Mouse (Mus musculus) megakaryocyte progenitor cell, adult 5-6 weeks (primary cell): Measurements from ENCODE around the gene Phgr1. TPM values are rescaled to one million over a fixed set of nuclear protein-coding genes. Genes with fewer than 3 reads are reported as not detected.

Experiments
- ATAC-seq: replicated peaks from 2 replicates; pipeline ENCODE4 v1.8.0; 2016; ENCODE audit warnings: mild to moderate bottlenecking, moderate TSS enrichment, inconsistent platforms; ENCODE audit not compliant: poor library complexity
- total RNA-seq, 2 experiments: library from RNA; stranded (forward) in 1 of 2; stranded (reverse) in 1 of 2; fragments of 157-497, 149-512 nt in 1 of 2; fragments of 200-1000 nt in 1 of 2; gene quantifications; 2 replicates each; pipeline versions ENCODE4 v1.2.3 to v1.2.4; 2015 to 2017

Phgr1 gene
- total RNA-seq, 2 experiments from 2014 or later = not detected

DNA sequence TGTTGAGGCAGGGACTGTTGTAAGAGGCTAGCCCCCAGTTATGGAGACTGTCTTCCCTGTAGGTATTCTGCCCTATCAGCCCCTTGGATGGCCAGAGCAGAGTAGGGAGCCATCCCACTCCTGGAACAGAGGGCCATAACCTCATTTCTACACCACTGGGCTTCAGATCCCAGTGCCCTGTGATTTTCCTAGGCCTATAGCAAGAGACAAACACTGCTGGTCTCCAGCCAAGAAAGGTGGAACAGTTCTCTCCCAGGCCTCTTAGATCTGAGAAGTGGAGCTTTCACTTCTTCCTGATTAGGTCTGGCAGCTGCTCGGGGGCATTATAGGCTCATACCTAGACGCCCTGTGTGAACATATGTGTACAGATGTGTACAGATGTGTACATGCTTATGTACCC lies 3.7 kb downstream of the Phgr1 start:
- ATAC-seq = no peak

DNA sequence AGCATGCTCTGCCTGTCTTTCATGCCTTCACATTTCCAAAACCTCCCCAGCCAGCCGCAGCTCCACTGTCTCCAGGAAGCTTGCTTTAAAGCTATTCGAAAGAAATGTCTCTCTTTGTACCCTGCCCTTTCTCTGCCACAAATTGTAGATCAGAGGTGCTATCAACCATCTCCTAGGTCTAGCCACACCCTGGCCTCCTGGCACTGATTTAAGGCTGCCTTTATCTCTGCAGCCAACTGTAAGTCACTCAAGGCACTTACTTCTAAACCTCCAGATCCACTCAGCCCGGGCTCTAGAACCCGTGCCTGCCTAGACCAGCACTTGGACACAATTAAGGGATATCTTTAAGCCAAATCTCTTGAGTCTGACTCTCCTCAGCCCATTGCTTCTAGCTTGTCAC lies 5.8 kb downstream of the Phgr1 start:
- ATAC-seq = no peak

DNA sequence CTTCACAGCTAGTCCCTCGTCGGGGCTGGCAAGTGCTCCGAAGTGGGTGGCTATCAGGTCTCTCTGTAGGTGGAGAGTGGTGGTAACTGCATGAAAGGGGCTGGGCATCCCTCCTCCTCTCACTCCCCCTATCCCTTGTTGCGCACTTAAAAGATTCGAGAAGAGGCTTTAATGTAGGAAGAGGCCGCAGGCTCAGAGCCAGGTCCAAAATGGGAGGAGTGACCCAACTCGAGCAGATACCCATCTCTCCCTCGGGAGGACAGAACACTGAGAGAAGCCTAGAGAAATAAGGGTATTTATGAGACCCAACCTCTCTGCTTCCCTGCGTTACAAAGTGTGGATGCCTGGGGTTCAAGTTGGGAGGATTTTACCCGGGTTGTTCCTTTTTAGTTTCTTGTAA lies 6.5 kb downstream of the Phgr1 start:
- ATAC-seq = no peak

DNA sequence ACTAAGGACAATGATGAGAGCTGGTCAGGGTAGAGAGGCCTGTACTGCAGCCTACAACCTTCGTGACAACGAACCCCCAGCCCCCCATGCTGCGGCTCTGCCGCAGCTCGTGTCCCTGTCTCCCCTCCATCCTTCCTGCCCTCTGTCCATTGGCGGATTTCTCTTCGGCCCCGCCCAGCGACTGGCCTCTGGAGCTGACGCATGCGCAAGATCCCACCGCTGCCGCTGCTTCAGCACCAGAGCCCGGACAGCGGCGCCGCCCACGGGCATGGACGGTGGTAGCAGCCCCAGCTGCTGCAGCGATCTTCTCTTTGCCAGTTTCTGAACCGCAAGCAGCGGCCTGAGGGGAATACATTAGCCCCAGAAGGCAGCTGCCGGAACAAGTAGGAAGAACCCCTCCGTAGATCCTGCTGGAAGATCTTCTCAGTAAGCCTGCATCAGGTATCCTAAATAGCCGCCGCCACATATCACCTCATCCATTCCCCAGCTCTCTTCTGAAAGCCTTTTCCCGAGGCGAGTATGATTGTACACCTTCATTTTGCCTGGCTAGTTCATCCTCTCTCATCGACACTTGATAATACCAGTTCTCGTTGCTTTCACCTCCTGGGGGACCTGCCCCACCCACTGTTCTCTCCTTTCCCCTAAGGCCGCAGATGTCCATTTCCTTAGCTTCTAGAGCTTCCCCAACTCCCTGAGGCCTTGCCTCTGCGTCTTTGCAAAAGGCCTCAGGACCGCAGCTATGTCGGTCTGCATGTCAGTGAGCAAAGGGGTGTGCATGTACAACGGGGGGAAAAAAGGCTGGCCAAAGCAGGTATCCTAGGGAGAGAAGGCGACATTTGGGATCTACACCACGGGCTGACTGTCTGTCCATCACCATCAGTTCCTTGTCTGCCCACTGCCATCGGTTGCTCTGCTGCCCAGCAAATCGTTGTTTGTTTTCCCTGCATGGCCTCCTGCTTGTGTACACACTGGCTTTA lies 7.2 kb downstream of the Phgr1 start, which contains the start of gene Disp2:
TSS of gene Disp2 (plus strand) at position 216 of the 977 bp plus-strand sequence.
- ATAC-seq = peak; percentile 95

DNA sequence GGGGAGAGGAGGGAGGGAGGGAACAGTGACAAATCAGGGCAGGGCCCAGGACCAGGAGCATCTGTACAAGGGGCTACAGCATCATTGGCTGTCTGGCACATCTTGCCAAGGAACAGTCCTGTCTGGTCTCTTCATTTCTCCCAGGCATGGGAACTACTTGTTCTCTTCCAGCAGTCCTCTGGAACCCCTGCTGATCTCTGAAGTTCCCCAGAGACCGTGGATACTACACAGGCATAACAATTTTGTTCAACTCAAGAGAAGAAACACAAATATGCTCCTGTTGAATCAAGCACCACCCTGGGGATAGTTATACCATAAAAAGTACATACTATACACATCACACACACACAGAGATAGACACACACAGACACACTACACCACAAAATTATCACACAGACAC lies 8.5 kb downstream of the Phgr1 start:
- ATAC-seq = no peak

DNA sequence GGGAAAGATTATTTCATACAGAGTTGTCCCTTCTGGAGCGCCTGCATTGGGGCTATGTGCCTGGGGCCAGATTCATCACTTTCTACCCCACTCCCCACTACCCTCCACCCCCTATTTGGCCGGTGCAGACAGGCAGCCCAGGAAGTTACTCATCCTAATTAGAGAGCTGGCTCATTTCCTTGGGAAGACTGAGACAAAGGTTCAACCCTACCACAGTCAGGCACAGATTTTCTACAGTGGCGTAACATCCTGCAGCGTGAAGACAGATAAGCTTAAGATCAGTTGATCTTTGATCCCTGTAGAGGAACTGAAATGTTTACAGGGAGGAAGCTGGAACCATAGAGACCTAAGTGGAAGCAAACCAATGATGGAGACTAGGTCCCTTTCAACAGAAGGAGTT lies 9.7 kb downstream of the Phgr1 start:
- no peak for ATAC-seq

DNA sequence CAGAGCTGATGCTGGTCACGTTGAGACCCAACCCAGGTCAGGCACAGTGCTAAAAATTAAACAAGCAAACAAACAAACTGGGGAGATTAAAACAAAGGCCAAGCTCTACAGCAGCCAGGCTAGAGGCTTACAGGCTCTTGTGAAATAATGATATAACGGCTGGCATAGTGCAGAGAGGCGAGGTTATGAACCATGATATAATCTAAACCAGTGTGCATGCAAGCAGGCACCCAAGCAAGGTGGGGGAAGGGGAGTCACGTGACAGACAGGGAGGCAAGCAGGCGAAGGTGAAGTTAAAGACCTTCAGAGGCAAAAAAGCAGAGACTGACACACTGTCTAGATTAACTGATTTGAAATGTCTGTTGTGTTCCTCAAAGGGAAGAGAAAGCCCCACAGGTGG lies 10.5 kb downstream of the Phgr1 start:
- no peak for ATAC-seq

DNA sequence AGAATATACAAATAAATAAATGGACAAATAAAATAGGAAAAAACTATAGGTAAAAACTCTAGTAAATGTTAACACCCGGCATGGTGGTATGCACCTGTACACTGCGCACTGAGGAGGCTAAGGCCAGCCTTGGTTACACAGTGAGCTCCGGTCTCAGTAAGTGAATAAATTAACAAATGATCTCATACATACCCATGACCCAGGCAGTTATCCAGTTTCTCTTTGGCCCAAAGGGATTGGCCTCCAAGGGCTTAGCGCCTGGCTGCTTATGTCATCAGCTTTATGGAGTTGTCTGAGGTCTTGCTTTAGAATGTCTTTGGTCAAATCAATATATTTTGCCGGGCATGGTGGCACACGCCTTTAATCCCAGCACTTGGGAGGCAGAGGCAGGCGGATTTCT lies 11.1 kb downstream of the Phgr1 start:
- no peak for ATAC-seq

DNA sequence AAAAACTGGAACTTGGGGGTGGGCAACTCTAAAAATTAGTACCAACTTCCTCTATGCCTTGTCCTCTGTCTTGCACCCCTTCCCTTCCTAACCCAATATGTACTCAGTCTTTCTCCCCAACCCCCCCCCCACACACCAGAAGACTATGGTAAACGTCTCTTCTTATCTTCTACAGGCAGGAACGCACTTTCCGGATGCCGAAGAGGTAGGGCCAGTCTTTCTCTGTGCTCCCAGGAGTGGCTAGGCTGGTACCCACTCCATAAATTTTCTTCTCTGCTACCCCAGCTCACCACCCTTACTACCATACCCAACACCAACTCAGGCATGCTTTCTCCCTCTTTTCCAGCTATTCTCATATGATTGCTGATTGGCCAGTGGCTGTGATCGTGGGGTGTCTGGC lies 14.0 kb downstream of the Phgr1 start:
- ATAC-seq = no peak

DNA sequence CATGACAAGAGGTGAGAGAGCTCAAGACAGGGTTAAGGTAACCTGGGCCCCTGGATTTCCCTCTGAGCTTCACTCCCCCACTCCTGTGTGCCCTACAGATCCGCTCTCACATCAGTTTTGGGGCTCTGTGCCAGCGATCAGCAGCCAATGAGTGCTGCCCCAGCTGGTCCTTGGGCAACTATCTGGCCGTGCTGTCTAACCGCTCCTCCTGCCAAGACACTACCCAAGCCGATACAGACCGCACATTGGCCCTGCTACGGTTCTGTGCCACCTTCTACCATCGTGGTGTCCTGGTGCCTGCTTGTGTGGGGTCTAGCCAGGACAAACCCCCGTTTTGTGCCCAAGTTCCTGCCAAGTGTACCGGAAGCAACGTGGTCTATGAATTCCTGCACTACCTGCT lies 16.9 kb downstream of the Phgr1 start:
- ATAC-seq = peak; percentile 35

DNA sequence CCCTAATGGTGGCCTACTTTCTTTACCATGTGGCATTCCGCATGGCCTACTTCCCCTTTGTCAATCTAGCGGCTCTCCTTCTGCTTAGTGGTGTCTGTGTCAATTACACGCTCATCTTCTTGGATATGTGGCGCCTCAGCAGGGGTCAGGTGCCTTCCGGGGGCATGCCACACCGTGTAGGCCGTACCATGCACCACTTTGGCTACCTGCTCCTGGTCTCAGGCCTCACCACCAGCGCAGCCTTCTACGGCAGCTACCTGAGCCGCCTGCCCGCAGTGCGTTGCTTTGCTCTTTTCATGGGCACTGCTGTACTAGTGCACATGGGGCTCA lies 17.6 kb downstream of the Phgr1 start:
- ATAC-seq = no peak

DNA sequence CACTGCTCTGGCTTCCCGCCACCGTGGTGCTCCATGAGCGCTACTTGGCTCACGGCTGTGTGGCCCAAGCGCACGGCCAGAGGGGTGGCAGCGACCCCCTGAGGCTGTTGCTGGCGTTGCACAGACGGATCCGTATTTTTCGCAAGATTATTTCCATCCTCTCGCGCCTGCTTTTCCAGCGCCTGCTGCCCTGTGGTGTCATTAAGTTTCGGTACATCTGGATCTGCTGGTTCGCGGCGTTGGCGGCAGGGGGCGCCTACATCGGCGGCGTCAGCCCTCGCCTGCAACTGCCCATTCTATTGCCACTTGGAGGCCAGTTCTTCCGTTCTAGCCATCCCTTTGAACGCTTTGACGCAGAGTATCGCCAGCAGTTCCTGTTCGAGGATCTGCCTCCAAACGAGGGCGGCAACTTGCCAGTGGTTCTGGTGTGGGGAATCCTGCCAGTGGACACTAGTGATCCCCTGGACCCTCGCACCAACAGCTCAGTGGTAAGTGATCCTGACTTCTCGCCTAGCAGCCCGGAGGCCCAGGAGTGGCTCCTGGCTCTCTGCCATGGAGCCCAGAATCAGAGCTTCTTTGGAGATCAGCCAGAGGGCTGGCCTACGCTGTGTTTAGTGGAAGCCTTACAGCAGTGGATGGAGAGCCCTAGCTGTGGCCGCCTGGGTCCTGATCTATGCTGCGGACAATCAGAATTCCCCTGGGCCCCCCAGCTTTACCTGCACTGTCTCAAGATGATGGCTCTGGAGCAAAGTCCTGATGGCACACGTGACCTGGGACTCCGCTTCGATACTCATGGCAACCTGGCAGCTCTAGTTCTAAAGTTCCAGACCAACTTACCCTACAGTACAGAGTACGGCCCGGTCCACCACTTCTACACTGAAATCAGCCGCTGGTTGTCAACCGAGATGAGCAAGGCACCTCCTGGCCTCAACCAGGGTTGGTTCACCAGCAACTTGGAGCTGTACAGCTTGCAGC lies 18.3 kb downstream of the Phgr1 start:
- ATAC-seq = peak; percentile 73

DNA sequence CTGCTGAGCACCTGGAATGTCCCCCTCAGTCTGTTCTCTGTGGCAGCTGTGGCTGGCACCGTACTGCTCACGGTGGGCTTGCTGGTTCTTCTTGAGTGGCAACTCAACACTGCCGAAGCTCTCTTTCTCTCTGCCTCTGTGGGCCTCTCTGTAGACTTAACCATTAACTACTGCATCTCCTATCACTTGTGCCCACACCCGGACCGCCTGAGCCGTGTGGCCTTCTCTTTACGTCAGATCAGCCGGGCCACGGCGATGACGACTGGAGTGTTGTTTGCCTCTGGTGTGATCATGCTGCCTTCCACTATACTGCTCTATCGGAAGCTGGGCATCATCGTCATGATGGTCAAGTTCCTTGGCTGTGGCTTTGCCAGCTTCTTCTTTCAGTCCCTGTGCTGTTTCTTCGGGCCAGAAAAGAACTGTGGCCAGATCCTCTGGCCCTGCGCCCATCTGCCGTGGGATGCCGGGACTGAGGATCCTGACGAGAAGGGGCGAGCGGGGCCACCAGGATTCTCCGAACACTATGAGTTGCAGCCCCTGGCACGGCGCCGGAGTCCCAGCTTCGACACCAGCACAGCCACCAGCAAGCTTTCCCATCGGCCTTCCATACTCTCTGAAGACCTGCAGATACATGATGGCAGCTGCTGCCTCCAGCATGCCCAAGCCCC lies 19.2 kb downstream of the Phgr1 start:
- ATAC-seq = no peak

DNA sequence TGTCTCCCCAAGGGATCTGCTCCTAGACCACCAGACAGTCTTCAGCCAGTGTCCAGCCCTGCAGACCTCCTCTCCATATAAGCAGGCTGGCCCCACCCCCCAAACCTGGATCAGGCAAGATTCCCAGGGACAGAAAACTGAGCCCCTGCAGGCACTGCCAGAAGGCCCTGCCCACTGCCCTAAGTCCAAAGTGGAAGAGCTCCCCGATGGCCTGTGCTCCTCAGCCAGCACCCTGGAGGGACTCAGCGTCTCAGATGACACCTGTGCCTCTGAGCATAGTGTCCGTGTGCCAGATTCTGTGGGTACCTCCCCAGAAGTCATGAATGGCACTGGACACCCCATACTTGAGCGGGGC lies 19.7 kb downstream of the Phgr1 start:
- no peak for ATAC-seq

DNA sequence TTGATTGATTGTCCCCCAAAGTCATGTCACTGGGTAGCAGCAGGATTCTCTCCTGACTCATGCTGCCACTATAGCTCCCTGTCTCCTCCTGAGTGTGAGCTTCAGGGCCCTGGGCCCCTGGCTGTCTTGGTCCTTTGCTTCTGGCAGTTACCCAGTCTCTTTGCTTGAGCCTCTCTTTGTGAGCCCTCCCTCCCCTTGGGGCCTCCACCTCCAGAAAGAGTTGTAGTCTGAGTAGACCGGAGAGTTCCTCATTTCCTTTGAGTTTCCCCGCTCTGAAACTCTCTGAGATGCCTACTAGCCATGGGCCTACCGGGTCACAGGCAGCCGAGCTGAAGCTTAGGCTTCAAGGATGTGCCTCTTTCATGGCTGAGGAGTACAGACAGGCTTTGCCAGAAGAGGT lies 21.1 kb downstream of the Phgr1 start:
- no peak for ATAC-seq

DNA sequence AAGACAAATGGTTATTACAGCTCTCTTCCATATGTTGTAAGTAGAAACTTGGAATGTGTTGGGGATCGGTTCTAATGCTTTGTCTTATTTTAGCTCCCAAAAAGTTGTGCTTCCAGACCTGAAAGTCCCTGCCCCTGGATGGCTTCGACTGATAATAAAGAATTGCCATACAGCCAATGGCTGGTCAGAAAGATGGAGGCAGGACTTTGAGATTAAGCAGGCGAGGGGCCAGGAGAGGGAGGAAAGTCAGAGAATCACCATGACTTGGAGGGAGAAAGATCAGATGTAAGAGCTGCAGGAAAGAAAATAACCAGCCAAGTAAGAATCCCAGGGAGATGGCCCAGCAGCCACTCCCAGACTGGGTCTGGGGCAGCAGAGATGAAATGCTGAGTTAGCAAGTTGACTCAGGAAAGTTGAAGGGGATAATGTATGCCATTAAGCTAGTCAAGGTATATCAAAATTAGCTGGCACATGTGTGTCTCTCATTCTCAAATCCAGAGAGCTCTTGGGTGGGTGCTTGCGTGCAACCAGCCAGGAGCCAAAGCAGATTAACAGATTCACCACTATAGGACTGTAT lies 30.1 kb downstream of the Phgr1 start:
- ATAC-seq = no peak

DNA sequence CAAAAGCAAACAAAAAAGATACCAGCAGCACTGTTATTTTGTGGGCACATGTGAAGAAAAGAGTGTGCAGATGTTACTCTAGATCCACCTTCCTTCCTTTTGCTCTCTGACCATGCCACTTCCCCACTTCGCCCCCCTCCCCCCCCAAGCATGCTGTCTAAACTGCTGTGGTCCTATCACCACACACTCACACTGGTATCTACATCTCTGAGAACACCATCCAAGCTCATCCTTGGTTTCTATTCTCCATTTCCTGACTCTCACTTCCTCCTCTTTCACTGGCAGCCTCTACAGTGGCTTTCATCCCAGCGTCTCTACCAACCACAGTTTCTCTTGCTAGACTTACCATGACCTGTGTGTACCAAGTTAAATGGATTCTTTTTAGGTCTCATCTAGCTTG lies 31.9 kb downstream of the Phgr1 start:
- ATAC-seq = peak; percentile 91

DNA sequence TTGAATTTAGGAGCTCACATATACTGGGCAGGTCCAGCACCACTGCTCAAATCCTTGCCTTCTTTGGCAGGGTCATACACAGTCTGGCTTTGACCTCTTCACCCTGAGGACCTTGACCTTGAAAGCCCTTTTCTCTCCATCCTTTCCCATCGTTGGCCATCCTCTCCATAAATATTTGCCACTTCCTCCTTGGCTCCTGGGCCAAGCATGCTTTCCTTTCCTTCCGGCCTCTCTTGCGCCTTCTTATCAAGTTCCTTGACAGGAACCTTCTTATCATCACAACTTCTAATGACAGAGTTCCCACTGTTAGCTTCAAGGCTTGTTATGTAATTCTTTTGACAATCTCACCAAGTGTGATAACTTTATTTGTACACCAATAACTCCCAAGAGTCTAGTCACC lies 32.6 kb downstream of the Phgr1 start:
- no peak for ATAC-seq

DNA sequence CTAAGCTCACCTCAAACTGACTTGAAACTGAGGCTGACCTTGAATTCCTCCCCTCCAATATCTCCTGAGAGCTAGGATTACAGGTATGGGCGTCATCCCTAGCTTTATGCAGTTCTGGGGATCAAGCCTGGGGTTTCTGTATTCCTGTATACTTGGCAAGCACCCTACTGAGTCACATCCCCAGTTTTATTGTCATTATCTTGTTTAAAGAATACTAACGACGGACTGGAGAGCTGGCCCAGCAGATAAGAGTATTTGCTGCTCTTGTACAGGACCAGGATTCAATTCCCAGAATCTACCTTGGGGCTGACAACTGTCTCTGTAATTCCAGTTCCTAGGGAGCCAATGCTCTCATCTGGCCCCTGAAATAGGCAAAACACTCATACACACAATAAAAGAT lies 33.2 kb downstream of the Phgr1 start:
- no peak for ATAC-seq

DNA sequence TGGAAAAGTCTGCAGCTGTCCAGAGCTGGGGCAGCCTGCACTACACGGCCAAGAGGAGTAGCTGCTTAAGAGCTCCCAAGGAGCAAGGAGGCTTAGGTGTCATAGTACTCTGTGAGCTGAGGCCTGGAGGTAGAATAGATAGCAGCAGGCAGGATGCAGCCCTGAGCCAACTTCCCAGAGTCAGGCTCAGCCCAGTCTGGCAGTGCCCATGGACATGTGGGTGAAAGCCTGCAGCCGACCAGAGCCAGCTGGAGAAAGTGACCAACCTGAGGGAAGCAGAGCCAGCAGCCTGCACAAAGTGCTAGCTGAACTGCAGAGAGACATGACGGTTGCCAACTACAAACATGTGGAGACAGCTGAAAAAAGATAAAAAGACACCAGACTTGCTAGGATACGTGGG lies 34.3 kb downstream of the Phgr1 start:
- peak; percentile 35 for ATAC-seq

DNA sequence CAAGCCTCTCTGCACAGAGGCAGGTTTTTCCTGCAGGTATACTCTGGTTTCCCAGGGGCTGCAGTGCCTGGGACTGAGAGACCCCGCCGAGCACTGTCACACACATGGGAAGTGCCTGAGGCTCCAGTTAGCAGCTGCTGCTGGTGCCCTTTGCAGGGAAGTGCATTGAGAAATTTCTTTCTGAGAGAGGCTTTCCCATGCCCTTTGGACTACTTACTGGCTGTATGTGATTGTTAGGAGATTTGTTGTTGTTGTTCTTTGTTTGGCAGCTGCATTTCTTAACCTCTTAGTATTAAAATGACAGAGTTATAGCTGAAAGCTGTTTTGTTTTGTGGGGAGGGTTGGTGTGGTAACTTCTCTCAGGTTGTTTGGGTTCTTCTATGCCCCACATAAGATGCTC lies 38.3 kb downstream of the Phgr1 start:
- ATAC-seq = no peak
